Mouse (Mus musculus) G1E (cell line): ENCODE results near the gene Cd47.

Source experiments
- CTCF ChIP-seq: IDR thresholded peaks from 2 replicates; pipeline ENCODE4 v1.5.1; 2012; ENCODE audit warnings: low read depth, low read length, inconsistent platforms, mixed read lengths
- GATA1 ChIP-seq: IDR thresholded peaks from 2 replicates; pipeline ENCODE4 v1.6.1; 2012; ENCODE audit warnings: borderline replicate concordance, low read length, inconsistent platforms, mixed read lengths
- POLR2AphosphoS5 ChIP-seq: IDR thresholded peaks from 2 replicates; pipeline ENCODE4 v1.6.1; 2012; ENCODE audit warnings: low read depth, low read length, inconsistent platforms; ENCODE audit not compliant: insufficient replicate concordance

DNA sequence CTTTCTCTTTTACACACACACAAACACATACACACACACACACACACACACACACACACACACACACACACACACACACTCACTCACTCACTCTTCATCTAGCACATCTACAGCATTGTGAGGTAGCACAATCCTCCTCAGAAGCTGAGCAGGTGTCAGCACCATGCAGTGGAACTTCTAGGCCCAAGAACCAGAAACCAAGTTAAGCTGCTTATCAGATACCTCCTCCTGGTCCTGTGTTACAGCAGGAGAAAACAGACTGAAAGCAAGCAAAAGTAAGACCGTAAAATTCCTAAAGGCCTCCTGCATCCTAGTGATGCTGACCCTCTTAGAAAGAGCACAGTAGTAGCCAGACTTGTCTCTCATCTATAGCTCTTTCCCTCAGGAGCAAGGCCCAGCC, 67.9 kb downstream of the Cd47 start:
- TF ChIP-seq CTCF (no peak), POLR2AphosphoS5 (no peak), GATA1 (no peak)
